Mouse (Mus musculus) G1E (cell line): ENCODE measurements around the gene Nop58.

Experiments used
- CTCF ChIP-seq: IDR thresholded peaks from 2 replicates; pipeline ENCODE4 v1.5.1; 2012; ENCODE audit warnings: low read depth, low read length, inconsistent platforms, mixed read lengths
- GATA1 ChIP-seq: IDR thresholded peaks from 2 replicates; pipeline ENCODE4 v1.6.1; 2012; ENCODE audit warnings: borderline replicate concordance, low read length, inconsistent platforms, mixed read lengths
- GATA2 ChIP-seq: IDR thresholded peaks from 2 replicates; pipeline ENCODE4 v1.6.1; 2012; ENCODE audit warnings: low read depth, low read length, inconsistent platforms, borderline replicate concordance
- POLR2AphosphoS5 ChIP-seq: IDR thresholded peaks from 2 replicates; pipeline ENCODE4 v1.6.1; 2012; ENCODE audit warnings: low read depth, low read length, inconsistent platforms; ENCODE audit not compliant: insufficient replicate concordance

DNA sequence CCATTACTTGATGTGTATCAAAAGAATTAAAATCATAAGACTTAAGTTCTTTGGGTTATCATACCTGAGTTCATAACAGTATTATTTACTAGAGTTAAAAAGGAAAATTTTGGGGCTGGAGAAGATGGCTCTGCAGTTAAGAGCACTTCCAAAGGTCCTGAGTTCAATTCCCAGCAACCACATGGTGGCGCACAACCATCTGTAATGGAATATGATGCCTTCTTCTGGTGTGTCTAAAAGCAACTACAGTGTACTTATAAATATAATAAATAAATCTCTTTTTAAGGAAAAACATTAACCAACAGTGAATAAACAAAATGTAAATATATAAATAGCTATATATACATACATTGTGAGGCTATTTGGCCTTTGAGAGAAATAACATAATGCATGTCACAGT, 17.0 kb downstream of the Nop58 start:
- TF ChIP-seq CTCF: no peak
- TF ChIP-seq GATA1: no peak
- TF ChIP-seq POLR2AphosphoS5: no peak
- no peak for TF ChIP-seq GATA2
